Mouse (Mus musculus): ENCODE results near the gene Trim7.

GRCm38 (mm10) chr11:48852624-48853473, 26.9 kb downstream of the Trim7 start:
- TF ChIP-seq CTCF (IDR thresholded peaks at IDR 0.05; ENCODE audit: extremely low read depth, insufficient read length, insufficient replicate concordance, low read depth, low read length), result no peak
- TF ChIP-seq POLR2A (IDR thresholded peaks at IDR 0.05; ENCODE audit: low read depth, low read length), result no peak

All from small intestine, adult 2 months (tissue).